Mouse (Mus musculus) midbrain, embryonic 10.5 days (tissue): Measurements from ENCODE around the gene Nos1. TPM values are rescaled to one million over a fixed set of nuclear protein-coding genes. Genes with fewer than 3 reads are reported as not detected.
A peak's percentile ranks its signal among the peaks of the same experiment; 100 is the strongest.

Experiments
- DNase-seq: peaks from one replicate; pipeline ENCODE4 v3.0.0-alpha.2; 2017; ENCODE audit warnings: low spot score
- H3K27ac ChIP-seq: fragments of 300-500 bp; sonication (generic); replicated peaks from 2 replicates; pipeline ENCODE4 v1.5.1; 2016; ENCODE audit warnings: mild to moderate bottlenecking
- H3K27me3 ChIP-seq: fragments of 300-500 bp; sonication (generic); 2 replicates; pipeline ENCODE4 v1.6.1; 2016; ENCODE audit warnings: low read depth, mild to moderate bottlenecking; ENCODE audit not compliant: poor library complexity, severe bottlenecking
- H3K36me3 ChIP-seq: fragments of 300-500 bp; sonication (generic); 2 replicates; pipeline ENCODE4 v1.6.1; 2016; ENCODE audit warnings: mild to moderate bottlenecking, moderate library complexity
- H3K4me1 ChIP-seq: fragments of 300-500 bp; sonication (generic); 2 replicates; pipeline ENCODE4 v1.6.1; 2016
- H3K4me3 ChIP-seq: fragments of 300-500 bp; sonication (generic); 2 replicates; pipeline ENCODE4 v1.5.1; 2016; ENCODE audit warnings: mild to moderate bottlenecking, moderate library complexity
- H3K9me3 ChIP-seq: fragments of 300-500 bp; sonication (generic); replicated peaks from 2 replicates; pipeline ENCODE4 v1.6.1; 2016; ENCODE audit warnings: mild to moderate bottlenecking
- WGBS: fragments of 180-500 bp; shearing (Covaris S2); methylation state at CpG from one replicate; pipeline ENCODE4 v1.1.7; 2016; 5-methylcytosine and 5-hydroxymethylcytosine counted together
- polyA plus RNA-seq: library from polyadenylated mRNA; unstranded; fragments of >200 nt; fragmentation: Nextera tagmentation; extraction: Ambion mirVana; gene quantifications from 2 replicates; pipeline ENCODE4 v1.2.1, GENCODE M21; 2016

Gene Nos1
- polyA plus RNA-seq, 1 experiment from 2014 or later: 0.25 TPM

DNA sequence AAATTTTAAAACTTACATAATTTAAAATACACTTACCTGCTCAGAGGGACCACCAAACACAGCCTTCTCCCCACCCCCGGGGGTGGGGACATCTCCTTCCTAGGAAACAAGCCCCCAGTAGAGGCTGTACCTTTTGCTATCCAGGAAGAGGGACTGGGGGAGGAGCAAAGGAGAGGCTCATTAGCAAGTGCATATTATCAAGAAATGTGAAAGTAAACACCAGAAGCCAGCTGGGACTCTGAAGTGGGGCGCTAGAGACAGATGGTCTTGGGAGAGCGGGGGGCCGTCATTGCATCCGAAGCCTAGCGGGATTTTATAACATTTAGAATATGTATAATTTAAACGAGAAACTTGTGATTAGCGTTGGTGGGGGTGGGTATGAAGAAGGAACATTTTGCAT lies 158.6 kb downstream of the Nos1 start:
- Histone ChIP-seq H3K9me3 (no peaks in the 10 kb centered on the region), H3K27me3 (peaks cover 14% of the 10 kb centered on the region; the same call in 1 of the 2 replicates), H3K36me3 (no peaks in the 10 kb centered on the region), H3K4me1 (0 out of 2 replicates have a peak, but pooled peaks cover 4% of the 10 kb centered on the region), H3K27ac (no peak overlapping the region), H3K4me3 (no peak overlapping the region)
- WGBS: 89% methylated on average over 8 of the region's 8 CpGs
- DNase-seq: no peak

DNA sequence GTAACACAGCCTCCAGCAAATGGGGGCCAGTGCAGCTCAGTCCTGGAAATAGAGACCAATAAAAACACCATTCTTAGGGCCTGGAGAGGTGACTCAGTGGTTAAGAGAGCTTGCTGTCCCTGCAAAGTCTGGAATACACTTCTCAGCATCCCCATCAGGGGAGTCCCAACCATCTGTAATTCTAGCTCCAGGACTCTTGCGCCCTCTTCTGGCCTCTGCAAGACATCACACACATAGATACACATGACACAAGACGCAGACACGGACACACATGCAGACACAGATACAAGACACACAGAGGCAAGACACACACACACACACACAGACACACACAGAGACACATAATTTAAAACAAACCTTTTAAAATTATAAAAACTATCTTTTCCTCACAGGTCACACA lies 160.7 kb downstream of the Nos1 start:
- WGBS: 71% methylated on average over 3 of the region's 3 CpGs
- Histone ChIP-seq H3K4me3 (no peak overlapping the region), H3K36me3 (no peaks in the 10 kb centered on the region), H3K27me3 (0 out of 2 replicates have a peak, but pooled peaks cover 5% of the 10 kb centered on the region), H3K9me3 (no peaks in the 10 kb centered on the region), H3K4me1 (0 out of 2 replicates have a peak, but pooled peaks cover 4% of the 10 kb centered on the region), H3K27ac (no peak overlapping the region)
- no peak for DNase-seq

DNA sequence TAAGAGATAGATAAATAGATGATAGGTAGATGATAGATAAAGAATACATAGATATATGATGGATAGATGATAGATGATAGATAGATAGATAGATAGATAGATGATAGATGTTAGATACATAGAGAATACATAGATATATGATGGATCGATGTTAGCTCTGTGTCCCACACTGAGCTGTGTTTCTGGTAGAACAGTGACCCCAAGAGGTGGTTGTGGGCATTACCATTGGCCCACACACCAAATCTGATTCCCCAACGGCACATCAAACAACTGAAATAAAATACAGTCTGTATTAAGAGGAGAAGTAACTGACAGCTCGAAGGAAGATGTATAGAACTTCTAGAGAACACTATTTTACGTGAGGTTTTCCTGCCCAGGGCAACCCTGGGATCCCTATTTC lies 165.8 kb downstream of the Nos1 start:
- H3K27me3 ChIP-seq: no peaks in the 10 kb centered on the region
- DNase-seq: no peak
- H3K9me3 ChIP-seq: no peaks in the 10 kb centered on the region
- H3K4me1 ChIP-seq: 0 out of 2 replicates have a peak, but pooled peaks cover 3% of the 10 kb centered on the region
- no peaks in the 10 kb centered on the region for H3K36me3 ChIP-seq
- H3K4me3 ChIP-seq: no peak overlapping the region
- H3K27ac ChIP-seq: no peak overlapping the region
- 39% methylated on average over 4 of the region's 4 CpGs for WGBS

DNA sequence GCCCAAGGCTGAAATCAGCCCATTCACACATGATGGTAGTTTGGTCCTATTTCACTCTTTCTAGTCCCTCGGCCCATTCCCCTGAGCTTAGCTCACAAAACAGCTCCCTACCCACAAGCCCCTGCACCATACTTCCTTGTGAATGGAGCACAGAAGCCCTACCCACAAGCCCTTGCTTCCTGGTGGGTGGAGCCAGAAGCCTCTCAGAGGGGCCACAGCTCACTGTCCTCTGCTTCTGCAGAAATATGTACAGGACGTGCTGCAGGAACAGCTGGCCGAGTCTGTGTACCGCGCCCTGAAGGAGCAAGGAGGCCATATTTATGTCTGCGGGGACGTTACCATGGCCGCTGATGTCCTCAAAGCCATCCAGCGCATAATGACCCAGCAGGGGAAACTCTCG lies 168.6 kb downstream of the Nos1 start:
- Histone ChIP-seq H3K4me3 (no peak overlapping the region), H3K4me1 (0 out of 2 replicates have a peak, but pooled peaks cover 3% of the 10 kb centered on the region), H3K27me3 (no peaks in the 10 kb centered on the region), H3K36me3 (no peaks in the 10 kb centered on the region), H3K27ac (0 out of 2 replicates have a peak overlapping the region, but pooled peaks have one; percentile 23), H3K9me3 (no peaks in the 10 kb centered on the region)
- no peak for DNase-seq
- WGBS: 86% methylated on average over 10 of the region's 10 CpGs

DNA sequence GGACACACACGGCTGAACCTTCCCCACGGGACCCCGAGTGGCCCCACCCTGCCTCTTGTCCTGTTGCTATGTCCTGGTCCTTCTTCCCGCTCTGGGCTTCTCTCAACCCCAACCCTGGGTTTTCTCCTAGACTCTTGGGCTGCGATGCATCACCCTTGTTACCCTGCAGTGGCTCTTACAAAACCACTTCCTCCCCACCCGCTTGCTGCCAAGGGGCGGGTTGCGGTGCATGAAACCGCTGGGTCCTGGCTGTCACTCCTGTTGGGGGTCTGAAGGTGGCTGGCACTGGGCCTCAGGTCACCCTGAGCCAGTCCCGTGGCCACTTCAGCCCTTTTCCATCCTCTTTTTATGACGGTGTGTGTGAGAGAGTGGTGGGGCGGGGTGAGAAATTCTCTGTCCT lies 173.1 kb downstream of the Nos1 start:
- Histone ChIP-seq H3K4me3 (no peak overlapping the region), H3K27ac (no peak overlapping the region), H3K4me1 (0 out of 2 replicates have a peak, but pooled peaks cover 3% of the 10 kb centered on the region), H3K36me3 (no peaks in the 10 kb centered on the region), H3K27me3 (no peaks in the 10 kb centered on the region), H3K9me3 (no peaks in the 10 kb centered on the region)
- no peak for DNase-seq
- 88% methylated on average over 12 of the region's 12 CpGs for WGBS

DNA sequence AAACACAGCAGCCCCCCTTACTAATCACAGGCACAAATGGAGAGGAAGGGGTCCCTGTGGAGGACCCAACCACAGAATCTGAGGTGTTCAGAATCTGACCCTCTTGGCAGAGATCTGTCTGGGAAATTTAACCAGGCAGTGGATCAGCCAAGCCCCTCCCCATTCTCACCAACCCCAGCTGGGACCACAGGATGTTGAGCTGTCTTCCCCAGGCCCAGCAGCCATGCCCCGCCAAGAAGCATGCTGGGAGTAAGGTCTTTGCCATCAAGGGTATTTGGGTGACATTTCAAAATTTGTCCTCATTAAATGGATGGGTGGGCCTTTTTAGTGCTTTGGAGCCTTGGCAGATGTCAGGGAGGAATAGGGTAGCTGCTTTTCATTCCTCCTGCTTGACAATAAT lies 173.6 kb downstream of the Nos1 start:
- Histone ChIP-seq H3K4me3 (no peak overlapping the region), H3K27ac (no peak overlapping the region), H3K9me3 (no peaks in the 10 kb centered on the region), H3K4me1 (0 out of 2 replicates have a peak, but pooled peaks cover 2% of the 10 kb centered on the region), H3K27me3 (no peaks in the 10 kb centered on the region), H3K36me3 (no peaks in the 10 kb centered on the region)
- WGBS: 76% methylated on average over 1 of the region's 1 CpGs
- no peak for DNase-seq

DNA sequence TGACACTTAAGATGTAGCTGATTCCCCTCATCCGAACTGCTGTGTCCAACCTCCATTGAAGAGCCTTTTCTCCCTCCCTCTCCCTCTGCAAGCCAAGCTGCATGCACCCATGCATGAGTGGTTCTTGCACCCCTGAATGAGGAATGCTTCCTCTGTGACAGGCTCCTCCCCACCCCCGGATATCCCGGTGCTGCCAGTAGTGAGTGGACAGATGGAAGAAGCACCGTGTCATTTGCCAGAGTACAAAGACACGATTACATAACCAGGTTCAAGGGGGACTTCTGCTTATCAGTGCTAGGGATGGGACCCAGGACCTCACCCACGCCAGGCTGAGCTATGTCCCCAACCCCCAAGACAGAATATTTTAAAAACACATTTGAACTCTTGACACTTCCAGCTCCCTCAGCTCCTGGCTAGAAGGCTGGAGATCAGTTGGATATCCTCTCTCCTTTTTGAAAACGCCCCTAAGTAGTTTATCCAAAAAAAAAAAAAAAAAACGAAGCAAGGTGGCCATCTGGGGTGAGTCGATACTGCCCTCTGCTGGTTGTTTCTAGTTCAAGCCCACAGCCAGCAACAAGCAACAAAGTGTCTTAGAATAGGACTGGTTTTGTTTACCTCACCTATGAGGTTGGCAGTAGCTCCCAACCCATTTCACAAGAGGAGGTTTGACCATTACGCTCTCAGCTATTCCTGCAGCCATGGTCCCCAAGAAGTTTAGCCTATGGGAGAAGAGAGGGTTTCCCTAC lies 175.0 kb downstream of the Nos1 start:
- DNase-seq: no peak
- Histone ChIP-seq H3K27me3 (no peaks in the 10 kb centered on the region), H3K4me1 (no peaks in the 10 kb centered on the region), H3K36me3 (no peaks in the 10 kb centered on the region), H3K4me3 (no peak overlapping the region), H3K9me3 (no peaks in the 10 kb centered on the region), H3K27ac (no peak overlapping the region)
- 41% methylated on average over 10 of the region's 10 CpGs for WGBS

DNA sequence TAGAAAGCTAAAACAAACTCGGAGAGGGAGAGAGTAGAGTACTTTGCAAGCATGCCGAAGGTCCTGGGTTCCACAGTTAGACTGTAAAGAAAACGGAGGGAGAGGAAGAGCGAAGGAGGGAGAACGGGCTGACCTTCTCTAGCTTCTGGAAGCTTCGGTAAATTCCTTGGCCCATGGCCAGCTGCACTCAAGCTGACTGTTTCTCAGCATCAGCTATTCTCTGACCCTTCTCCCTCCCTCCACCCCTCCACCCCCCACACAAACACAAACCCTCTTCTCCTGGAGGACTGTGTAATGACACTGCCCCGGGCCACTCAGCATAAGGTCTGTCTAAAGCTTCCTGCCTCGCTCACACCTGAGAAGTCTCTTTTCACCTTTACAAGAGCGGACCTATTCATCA lies 183.9 kb downstream of the Nos1 start:
- no peaks in the 10 kb centered on the region for H3K27me3 ChIP-seq
- H3K27ac ChIP-seq: no peak overlapping the region
- peaks cover 6% of the 10 kb centered on the region for H3K4me1 ChIP-seq
- no peak overlapping the region for H3K4me3 ChIP-seq
- 65% methylated on average over 9 of the region's 9 CpGs for WGBS
- no peaks in the 10 kb centered on the region for H3K9me3 ChIP-seq
- no peak for DNase-seq
- no peaks in the 10 kb centered on the region for H3K36me3 ChIP-seq

DNA sequence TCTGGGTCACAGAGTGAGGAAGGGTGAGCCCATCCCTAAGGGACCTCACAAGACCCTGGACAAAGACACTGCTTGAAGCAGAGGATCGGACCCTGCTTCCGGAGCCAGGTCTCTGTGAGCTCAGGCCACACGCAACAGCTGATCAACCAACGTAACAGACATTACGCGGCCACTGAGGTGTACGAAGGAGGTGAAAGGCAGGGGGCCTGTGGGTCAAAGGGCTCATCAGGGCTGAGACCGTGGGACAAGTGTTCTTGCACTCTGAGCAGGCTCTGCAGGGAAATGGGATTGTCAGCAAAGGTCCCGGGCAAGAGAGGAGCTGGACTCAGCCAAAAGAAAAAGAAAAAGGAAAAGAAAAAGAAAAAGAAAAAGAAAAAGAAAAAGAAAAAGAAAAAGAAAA lies 186.1 kb downstream of the Nos1 start:
- DNase-seq: no peak
- 63% methylated on average over 9 of the region's 9 CpGs for WGBS

DNA sequence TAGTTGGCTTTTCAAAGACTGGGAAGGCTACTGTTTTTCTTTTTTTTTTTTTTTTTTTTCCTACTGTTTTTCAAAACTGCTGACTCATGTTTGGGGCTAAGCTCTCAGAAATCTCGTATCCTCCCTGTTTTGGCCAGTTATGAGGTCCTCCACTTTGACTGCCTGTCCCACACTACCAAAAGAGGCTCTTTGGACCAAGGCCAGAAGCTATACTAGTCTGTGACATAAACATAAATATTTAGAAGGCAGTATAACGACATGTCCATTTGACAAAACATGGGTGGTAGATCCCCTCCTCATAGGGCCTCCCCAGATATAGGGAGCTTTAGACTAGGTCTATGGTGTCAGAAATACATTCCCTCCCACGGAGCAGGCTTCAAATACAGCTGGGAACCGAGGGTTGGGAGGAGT lies 186.8 kb downstream of the Nos1 start:
- H3K27ac ChIP-seq: no peak overlapping the region
- H3K4me1 ChIP-seq: peaks cover 6% of the 10 kb centered on the region
- no peaks in the 10 kb centered on the region for H3K9me3 ChIP-seq
- no peaks in the 10 kb centered on the region for H3K27me3 ChIP-seq
- WGBS: 71% methylated on average over 4 of the region's 4 CpGs
- H3K36me3 ChIP-seq: no peaks in the 10 kb centered on the region
- H3K4me3 ChIP-seq: no peak overlapping the region
- no peak for DNase-seq

More for the DNA sequence above, 186.1 kb downstream of the Nos1 start:
- Histone ChIP-seq H3K9me3 (no peaks in the 10 kb centered on the region), H3K4me1 (peaks cover 6% of the 10 kb centered on the region), H3K27me3 (no peaks in the 10 kb centered on the region), H3K27ac (no peak overlapping the region), H3K36me3 (no peaks in the 10 kb centered on the region), H3K4me3 (no peak overlapping the region)

DNA sequence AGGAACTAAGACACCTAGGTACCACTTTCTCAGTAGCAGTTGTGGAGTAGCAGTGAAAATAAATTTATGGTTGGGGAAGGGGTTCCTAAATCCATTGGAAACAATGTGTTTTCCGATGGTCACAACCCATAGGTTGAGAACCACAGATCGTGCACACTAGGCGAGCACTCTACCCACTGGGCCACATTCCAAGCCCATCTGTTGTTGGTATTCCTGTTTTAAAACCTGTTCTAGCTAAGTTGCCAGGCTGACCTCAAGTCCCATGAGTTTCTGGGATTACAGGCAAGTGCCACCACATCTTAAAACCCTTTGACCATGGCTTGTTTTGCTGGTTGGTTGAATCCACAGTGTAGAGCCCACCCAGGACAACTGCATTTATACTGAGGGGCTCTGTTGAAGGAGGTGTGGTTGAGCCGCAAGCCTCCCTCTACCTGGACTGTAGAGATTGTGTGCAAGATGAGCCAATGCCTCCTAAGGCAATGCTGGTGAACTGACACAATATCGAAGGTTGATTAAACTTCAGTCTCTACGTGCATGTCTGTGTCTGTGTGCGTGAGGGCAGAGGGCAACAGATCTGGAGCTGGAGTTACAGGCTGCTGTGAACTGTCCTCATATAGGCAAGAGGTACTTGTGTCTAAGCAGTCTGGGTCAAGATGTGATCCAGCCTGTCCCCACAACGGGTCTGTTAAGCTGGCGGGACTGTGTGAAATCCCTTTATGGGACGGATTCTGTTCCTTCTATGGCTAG lies 189.0 kb downstream of the Nos1 start:
- Histone ChIP-seq H3K36me3 (no peaks in the 10 kb centered on the region), H3K9me3 (no peaks in the 10 kb centered on the region), H3K4me1 (no peaks in the 10 kb centered on the region), H3K27ac (no peak overlapping the region), H3K4me3 (no peak overlapping the region), H3K27me3 (no peaks in the 10 kb centered on the region)
- WGBS: 91% methylated on average over 10 of the region's 10 CpGs
- DNase-seq: no peak

DNA sequence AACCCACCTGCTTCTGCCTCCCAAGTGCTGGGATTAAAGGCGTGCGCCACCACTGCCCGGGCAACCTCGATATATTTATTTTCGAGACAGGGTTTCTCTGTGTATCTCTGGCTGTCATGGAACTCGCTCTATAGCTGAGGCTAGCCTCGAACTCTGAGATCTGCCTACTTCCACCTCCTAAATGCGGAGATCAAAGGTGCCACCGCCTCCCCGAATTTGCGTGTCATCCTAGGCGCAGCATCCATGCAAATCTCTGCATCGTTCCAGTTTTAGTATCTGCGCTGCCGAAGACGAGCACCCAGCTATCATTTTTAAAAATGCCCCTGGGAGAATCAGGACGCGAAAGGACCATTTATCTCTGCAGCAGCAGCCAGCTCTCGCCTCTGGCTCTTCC lies 195.4 kb downstream of the Nos1 start:
- H3K4me1 ChIP-seq: peaks cover 30% of the 10 kb centered on the region
- 0 out of 2 replicates have a peak, but pooled peaks cover 4% of the 10 kb centered on the region for H3K27me3 ChIP-seq
- no peaks in the 10 kb centered on the region for H3K9me3 ChIP-seq
- H3K36me3 ChIP-seq: peaks cover 29% of the 10 kb centered on the region
- H3K4me3 ChIP-seq: peak overlapping the region; percentile 99
- WGBS: 26% methylated on average over 19 of the region's 19 CpGs
- no peak for DNase-seq
- H3K27ac ChIP-seq: peak overlapping the region; percentile 98
